Mouse (Mus musculus) heart, embryonic 13.5 days (tissue): ENCODE results near the gene Minos1. TPM values are rescaled to one million over a fixed set of nuclear protein-coding genes. Genes with fewer than 3 reads are reported as not detected.
A peak's percentile ranks its signal among the peaks of the same experiment; 100 is the strongest.

Source experiments
- ATAC-seq: fragments of 200-750 bp; cut with Nextera tagmentation; 2 replicates; pipeline ENCODE4 v1.8.0; 2017; ENCODE audit warnings: moderate TSS enrichment; ENCODE audit not compliant: insufficient number of reproducible peaks, low FRiP score, low TSS enrichment; ENCODE audit errors: extremely low read depth
- H3K27ac ChIP-seq: fragments of 300-500 bp; sonication (generic); replicated peaks from 2 replicates; pipeline ENCODE4 v1.5.1; 2015; ENCODE audit warnings: moderate library complexity, mild to moderate bottlenecking, inconsistent platforms
- H3K27me3 ChIP-seq: fragments of 300-500 bp; sonication (generic); replicated peaks from 2 replicates; pipeline ENCODE4 v1.6.1; 2015; ENCODE audit warnings: mild to moderate bottlenecking, inconsistent platforms
- H3K36me3 ChIP-seq: fragments of 300-500 bp; sonication (generic); 2 replicates; pipeline ENCODE4 v1.6.1; 2015; ENCODE audit warnings: mild to moderate bottlenecking, inconsistent platforms
- H3K4me1 ChIP-seq: fragments of 300-500 bp; sonication (generic); 2 replicates; pipeline ENCODE4 v1.6.1; 2015; ENCODE audit warnings: inconsistent platforms
- H3K4me2 ChIP-seq: fragments of 300-500 bp; sonication (generic); 2 replicates; pipeline ENCODE4 v1.6.1; 2015; ENCODE audit warnings: inconsistent platforms, mild to moderate bottlenecking, moderate library complexity
- H3K4me3 ChIP-seq: fragments of 300-500 bp; sonication (generic); 2 replicates; pipeline ENCODE4 v1.5.1; 2015; ENCODE audit warnings: moderate library complexity, mild to moderate bottlenecking, inconsistent platforms
- H3K9ac ChIP-seq: fragments of 300-500 bp; sonication (generic); 2 replicates; pipeline ENCODE4 v1.6.1; 2015; ENCODE audit warnings: inconsistent platforms, mild to moderate bottlenecking, moderate library complexity
- H3K9me3 ChIP-seq: fragments of 300-500 bp; sonication (generic); 2 replicates; pipeline ENCODE4 v1.6.1; 2016; ENCODE audit warnings: inconsistent platforms
- WGBS: fragments of 180-500 bp; shearing (Covaris S2); methylation state at CpG from one replicate; pipeline ENCODE4 v1.1.7; 2015; ENCODE audit warnings: mixed read lengths; 5-methylcytosine and 5-hydroxymethylcytosine counted together
- polyA plus RNA-seq: library from polyadenylated mRNA; unstranded; fragments of >200 nt; fragmentation: Nextera tagmentation; extraction: Ambion mirVana; gene quantifications from 2 replicates; pipeline ENCODE4 v1.2.1, GENCODE M21; 2015

Gene Minos1
- polyA plus RNA-seq, 1 experiment from 2014 or later, result 572 TPM

DNA sequence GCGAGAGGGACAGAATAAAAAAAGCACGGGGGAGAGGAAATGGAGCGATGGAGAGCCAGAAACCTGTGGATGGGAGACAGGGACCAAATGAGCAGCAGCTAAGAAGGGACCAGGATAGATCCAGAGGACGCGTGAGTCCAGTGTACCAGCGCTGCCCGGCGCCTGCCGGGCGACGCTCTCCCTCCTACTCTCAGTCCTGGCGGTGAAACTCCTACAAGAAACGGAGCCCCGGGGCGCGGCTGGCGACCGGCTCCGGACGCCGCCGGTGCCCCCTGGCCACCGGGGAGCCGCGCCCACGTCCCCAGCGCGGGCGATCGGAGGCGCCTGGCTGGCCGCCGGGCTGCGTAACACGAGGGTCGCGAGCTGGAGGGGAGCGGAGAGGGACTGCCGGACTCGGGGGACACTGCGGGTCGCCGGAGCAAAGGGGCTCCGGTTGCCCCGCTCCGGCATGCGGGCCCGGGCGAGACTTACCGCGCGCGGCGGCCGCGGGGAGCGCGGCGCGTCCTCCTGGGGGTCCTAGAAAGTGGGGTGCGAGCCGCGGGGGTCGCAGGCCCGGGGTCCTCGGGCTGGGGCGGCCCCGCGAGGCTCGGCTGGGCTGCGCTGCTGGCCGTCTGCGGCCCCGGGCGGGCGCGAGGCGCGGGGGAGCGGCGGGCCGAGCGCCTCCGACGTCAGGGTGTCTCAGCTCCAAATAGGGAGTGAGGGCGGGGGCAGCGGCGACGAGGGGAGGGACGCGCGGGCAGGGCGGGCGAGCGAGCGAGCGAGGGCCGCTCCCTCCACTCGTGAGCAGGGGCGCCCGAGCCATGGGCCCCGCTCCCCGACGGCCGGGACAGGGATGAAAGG is 38.3 kb downstream of the Minos1 start, which contains the start of gene Nbl1:
Gene Nbl1, minus strand, starts transcription at position 638 of the 840 bp plus-strand sequence.
- peak within 1 kb of the TSS; percentile 99 for H3K4me2 ChIP-seq
- ATAC-seq, result no peak
- peak within 1 kb of the TSS; percentile 87 for H3K9ac ChIP-seq
- no peaks in the 10 kb centered on the region for H3K36me3 ChIP-seq
- peaks cover 28% of the 10 kb centered on the region for H3K4me1 ChIP-seq
- no peaks in the 10 kb centered on the region for H3K9me3 ChIP-seq
- WGBS, result under 1% methylated on average over 102 of the region's 105 CpGs
- peaks cover 71% of the 10 kb centered on the region for H3K27me3 ChIP-seq
- peak within 1 kb of the TSS; percentile 74 for H3K4me3 ChIP-seq
- H3K27ac ChIP-seq, result peak within 1 kb of the TSS; percentile 20; the same call in 1 of the 2 replicates

GRCm38 (mm10) chr4:139091478-139092355 is 39.2 kb downstream of the Minos1 start:
- ATAC-seq, result no peak
- H3K36me3 ChIP-seq, result no peaks in the 10 kb centered on the region
- no peaks in the 10 kb centered on the region for H3K9me3 ChIP-seq
- H3K4me2 ChIP-seq, result peak overlapping the region; percentile 99
- 8% methylated on average over 28 of the region's 28 CpGs for WGBS
- H3K27me3 ChIP-seq, result peaks cover 78% of the 10 kb centered on the region
- H3K9ac ChIP-seq, result peak overlapping the region; percentile 87
- peaks cover 28% of the 10 kb centered on the region for H3K4me1 ChIP-seq
- H3K4me3 ChIP-seq, result peak overlapping the region; percentile 74
- H3K27ac ChIP-seq, result peak overlapping the region; percentile 10; the same call in 1 of the 2 replicates

DNA sequence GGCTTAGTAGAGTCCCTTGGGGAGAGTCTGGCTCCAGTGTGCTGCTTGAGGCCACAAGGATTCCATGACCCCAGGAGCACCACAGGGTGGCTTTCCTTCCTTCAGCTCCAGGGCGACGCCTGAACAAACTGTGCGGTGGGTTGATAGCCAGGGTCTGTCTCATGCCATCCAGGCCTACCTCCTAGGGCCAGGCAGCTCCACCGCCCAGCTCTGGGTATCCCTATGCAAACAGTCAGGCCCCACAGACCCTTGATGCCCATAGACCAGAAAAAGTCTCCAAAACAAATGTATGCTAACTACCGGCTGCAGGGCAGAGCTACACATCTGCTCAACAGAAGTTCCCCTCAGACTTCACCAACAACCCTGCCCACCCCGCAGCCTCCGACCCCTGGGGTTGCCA is 39.8 kb downstream of the Minos1 start:
- H3K27ac ChIP-seq, result no peak overlapping the region
- H3K9me3 ChIP-seq, result no peaks in the 10 kb centered on the region
- H3K27me3 ChIP-seq, result peaks cover 83% of the 10 kb centered on the region
- H3K4me1 ChIP-seq, result peaks cover 28% of the 10 kb centered on the region
- ATAC-seq, result no peak
- WGBS, result 56% methylated on average over 7 of the region's 7 CpGs
- H3K4me3 ChIP-seq, result peak overlapping the region; percentile 74; the same call in 1 of the 2 replicates
- H3K9ac ChIP-seq, result peak overlapping the region; percentile 87; the same call in 1 of the 2 replicates
- peak overlapping the region; percentile 99 for H3K4me2 ChIP-seq
- no peaks in the 10 kb centered on the region for H3K36me3 ChIP-seq

DNA sequence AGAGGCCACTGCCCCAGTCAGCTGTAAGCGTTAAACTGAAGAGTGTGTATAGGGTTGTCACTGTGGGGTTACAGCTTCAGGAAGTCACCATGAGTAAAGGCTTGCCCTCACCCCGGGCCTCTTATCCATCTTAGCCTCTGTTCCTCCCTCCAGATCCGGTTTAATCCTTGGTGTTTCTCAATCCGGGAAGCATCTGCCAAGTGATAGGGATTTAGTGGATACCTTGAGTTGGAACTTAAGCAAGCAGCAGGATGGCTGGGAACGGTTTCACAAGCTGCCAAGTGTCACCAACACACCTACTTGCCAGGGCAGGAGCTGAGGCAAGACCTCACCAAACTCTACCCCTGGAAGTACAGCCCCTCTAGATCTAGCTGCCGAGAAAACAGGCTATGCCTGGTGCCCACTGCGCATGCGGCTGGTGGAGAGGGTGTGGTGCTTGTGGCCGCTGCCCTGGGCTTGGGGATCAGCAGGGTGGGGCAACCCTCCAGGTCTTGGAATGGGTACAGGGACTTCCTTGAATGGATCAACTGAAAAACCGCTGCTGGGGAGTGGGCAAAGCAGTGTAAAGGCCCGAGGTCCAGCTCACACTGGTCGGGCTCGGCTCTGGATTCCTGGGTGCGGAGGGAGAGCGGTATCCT is 40.5 kb downstream of the Minos1 start:
- ATAC-seq, result no peak
- Histone ChIP-seq H3K4me3 (no peak overlapping the region), H3K36me3 (no peaks in the 10 kb centered on the region), H3K27ac (no peak overlapping the region), H3K27me3 (peaks cover 87% of the 10 kb centered on the region), H3K4me2 (no peak overlapping the region), H3K4me1 (peaks cover 25% of the 10 kb centered on the region), H3K9ac (peak overlapping the region; percentile 33; the same call in 1 of the 2 replicates), H3K9me3 (no peaks in the 10 kb centered on the region)
- 63% methylated on average over 15 of the region's 15 CpGs for WGBS

DNA sequence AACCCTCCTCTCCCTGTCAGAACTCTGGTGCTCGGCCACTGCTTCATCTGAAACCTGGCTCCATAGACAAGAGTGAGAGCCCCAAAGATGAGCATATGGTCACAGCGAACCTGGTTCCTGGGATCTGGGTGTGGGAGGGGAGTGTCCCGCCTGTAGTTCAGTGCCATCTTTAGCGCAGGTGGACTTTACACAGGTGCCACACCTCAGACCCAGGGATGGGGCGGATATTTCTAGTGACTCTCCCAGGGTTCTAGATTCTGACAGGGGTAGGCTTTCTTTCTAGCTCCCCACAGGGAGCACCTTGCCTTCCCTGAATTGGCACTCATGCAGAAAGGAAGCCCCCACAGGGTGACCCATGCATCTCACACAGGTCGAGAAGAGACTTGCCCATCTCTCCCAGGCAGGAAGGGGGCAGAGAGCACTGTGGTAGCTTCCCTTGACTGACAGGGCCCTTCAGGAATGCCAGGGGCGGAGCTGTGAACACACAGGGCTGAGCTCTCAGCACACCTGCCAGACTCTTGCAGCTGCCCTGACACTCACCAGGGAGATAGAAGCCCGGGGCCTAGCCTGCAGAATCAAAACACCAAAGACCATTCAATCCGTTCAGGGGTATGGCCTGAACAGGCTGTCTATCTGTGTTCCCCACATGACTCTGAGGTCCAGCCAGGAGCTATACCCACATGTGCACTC is 41.8 kb downstream of the Minos1 start:
- Histone ChIP-seq H3K27ac (no peak overlapping the region), H3K9me3 (no peaks in the 10 kb centered on the region), H3K9ac (no peak overlapping the region), H3K4me2 (no peak overlapping the region), H3K27me3 (peaks cover 93% of the 10 kb centered on the region), H3K36me3 (no peaks in the 10 kb centered on the region), H3K4me1 (peaks cover 22% of the 10 kb centered on the region), H3K4me3 (no peak overlapping the region)
- WGBS, result 46% methylated on average over 9 of the region's 9 CpGs
- no peak for ATAC-seq

DNA sequence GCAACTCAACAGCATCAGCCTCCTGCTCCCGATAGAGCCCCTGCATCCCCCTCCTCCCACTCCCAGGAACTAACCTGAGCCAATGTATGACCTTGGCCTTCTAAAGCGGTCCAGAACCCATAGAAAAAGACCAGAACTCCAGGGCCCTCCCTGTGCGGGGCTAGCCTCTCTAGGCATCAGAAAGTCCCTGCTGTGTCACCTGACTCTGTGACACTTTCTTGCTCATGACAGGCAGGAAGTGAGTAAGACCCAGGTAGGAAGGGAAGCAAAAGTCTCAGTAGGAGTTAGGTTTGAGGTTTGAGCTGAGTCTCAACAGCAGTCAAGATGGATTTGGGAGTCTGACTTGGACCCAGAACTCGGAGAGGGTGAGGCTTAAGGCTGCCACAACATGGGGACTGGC is 43.9 kb downstream of the Minos1 start:
- no peaks in the 10 kb centered on the region for H3K36me3 ChIP-seq
- WGBS, result 61% methylated on average over 4 of the region's 4 CpGs
- H3K4me3 ChIP-seq, result no peak overlapping the region
- H3K27ac ChIP-seq, result no peak overlapping the region
- peaks cover 85% of the 10 kb centered on the region for H3K27me3 ChIP-seq
- no peak overlapping the region for H3K9ac ChIP-seq
- peaks cover 19% of the 10 kb centered on the region for H3K4me1 ChIP-seq
- no peak for ATAC-seq
- no peak overlapping the region for H3K4me2 ChIP-seq
- no peaks in the 10 kb centered on the region for H3K9me3 ChIP-seq

GRCm38 (mm10) chr4:139086037-139086436 is 44.9 kb downstream of the Minos1 start:
- Histone ChIP-seq H3K27me3 (peaks cover 85% of the 10 kb centered on the region), H3K4me2 (no peak overlapping the region), H3K27ac (no peak overlapping the region), H3K36me3 (no peaks in the 10 kb centered on the region), H3K4me1 (peaks cover 10% of the 10 kb centered on the region), H3K4me3 (no peak overlapping the region), H3K9ac (no peak overlapping the region), H3K9me3 (no peaks in the 10 kb centered on the region)
- ATAC-seq, result no peak
- 20% methylated on average over 5 of the region's 5 CpGs for WGBS

GRCm38 (mm10) chr4:139085337-139085736 is 45.6 kb downstream of the Minos1 start:
- Histone ChIP-seq H3K27me3 (peaks cover 79% of the 10 kb centered on the region), H3K4me1 (peaks cover 10% of the 10 kb centered on the region), H3K27ac (no peak overlapping the region), H3K36me3 (no peaks in the 10 kb centered on the region), H3K9me3 (no peaks in the 10 kb centered on the region), H3K4me2 (no peak overlapping the region), H3K4me3 (no peak overlapping the region), H3K9ac (no peak overlapping the region)
- WGBS, result 52% methylated on average over 11 of the region's 11 CpGs
- no peak for ATAC-seq

GRCm38 (mm10) chr4:139082790-139083564 is 47.9 kb downstream of the Minos1 start:
- Histone ChIP-seq H3K9ac (peak overlapping the region; percentile 33; the same call in 1 of the 2 replicates), H3K4me3 (no peak overlapping the region), H3K27ac (no peak overlapping the region), H3K4me2 (peak overlapping the region; percentile 37), H3K36me3 (no peaks in the 10 kb centered on the region), H3K27me3 (peaks cover 63% of the 10 kb centered on the region), H3K9me3 (no peaks in the 10 kb centered on the region), H3K4me1 (peaks cover 10% of the 10 kb centered on the region)
- no peak for ATAC-seq
- 29% methylated on average over 12 of the region's 12 CpGs for WGBS

DNA sequence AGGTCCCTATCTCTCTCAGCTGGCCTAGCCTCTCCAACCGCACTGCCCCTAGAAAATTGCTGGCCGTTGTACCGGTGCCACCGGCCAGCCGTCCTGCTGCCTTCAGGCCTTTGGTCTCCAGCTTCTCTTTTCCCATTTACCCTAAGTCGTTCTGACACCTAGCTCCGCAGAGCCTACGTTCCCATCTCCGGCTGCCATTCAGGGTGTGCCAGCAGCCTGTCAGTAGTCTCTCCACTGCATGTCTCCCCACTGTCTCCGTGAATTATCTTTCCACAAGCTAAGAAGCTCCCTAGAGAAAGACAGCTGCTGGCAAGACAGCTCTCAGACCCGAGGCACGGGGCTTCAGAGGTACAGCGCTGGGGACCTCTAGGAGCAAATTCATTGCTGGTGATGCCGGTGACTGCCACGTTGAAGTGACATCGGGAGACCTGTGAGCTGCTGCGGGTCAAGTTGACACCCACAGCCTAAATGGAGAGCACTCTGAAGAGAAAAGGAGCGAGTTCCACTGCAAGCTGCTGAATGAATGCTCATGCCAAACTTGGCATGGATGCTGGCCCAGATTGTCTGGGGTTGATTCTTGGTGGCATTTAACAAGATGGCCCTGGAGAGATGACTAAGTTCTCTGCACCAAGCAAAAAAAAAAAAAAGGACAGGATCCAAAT is 49.5 kb downstream of the Minos1 start:
- ATAC-seq, result no peak
- no peak overlapping the region for H3K9ac ChIP-seq
- WGBS, result 66% methylated on average over 18 of the region's 18 CpGs
- no peak overlapping the region for H3K4me2 ChIP-seq
- H3K27ac ChIP-seq, result no peak overlapping the region
- no peaks in the 10 kb centered on the region for H3K9me3 ChIP-seq
- H3K27me3 ChIP-seq, result peaks cover 64% of the 10 kb centered on the region
- peaks cover 10% of the 10 kb centered on the region for H3K4me1 ChIP-seq
- H3K4me3 ChIP-seq, result no peak overlapping the region
- no peaks in the 10 kb centered on the region for H3K36me3 ChIP-seq
